Mouse (Mus musculus): ENCODE measurements around the gene Tmem39a. TPM values are rescaled to one million over a fixed set of nuclear protein-coding genes. Genes with fewer than 3 reads are reported as not detected.

The Tmem39a gene
- polyA plus RNA-seq, 1 experiment from 2014 or later = 83.2 TPM

DNA sequence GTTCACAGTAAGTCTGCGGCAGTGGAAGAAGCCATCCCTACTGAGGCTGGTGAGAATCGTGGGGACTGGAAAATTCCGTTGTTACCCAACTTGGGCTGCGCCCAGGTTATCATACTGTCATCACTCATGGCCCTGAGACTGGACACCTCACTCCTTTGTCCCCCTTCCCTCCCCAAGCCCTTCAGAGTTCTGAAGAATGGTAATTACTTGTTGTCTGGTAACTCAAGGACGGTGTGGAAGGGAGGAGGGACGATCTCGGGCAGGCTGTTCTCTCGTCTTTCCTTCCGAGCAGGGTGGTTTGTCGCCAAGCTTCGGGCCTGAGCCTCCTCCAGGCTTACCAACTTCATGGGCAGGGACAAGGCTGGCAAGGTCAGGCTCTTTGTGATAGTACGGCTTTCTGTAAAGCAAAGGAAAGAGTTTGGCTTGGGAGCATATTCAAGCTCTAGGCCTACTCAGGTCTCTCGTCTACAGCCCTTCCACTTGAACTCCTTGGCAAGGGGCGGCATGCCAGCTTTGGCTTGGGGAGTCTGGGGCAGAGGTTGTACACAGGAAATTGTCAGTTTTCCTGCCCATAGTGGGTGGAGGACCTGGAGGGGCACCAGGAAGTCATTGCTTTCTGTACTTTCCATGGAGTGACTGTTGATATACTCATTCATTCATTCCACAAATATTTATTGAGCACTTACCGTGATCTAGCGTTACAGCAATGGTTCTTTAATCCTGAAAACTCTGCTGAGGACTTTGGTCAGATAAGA is 62.4 kb downstream of the Tmem39a start:
- H3K36me3 ChIP-seq (ENCODE audit: control insufficient read depth, insufficient read depth, low read length) = no peaks in the 10 kb centered on the region
- H3K27ac ChIP-seq (ENCODE audit: low read length) = no peak overlapping the region
- no peak overlapping the region for H3K4me3 ChIP-seq (ENCODE audit: low read length)
- no peak overlapping the region for H3K4me2 ChIP-seq (ENCODE audit: low read depth, low read length)
- 86% methylated on average over 16 of the region's 16 CpGs for WGBS
- H3K27me3 ChIP-seq (replicated peaks; ENCODE audit: control insufficient read depth, insufficient read depth, low read length) = no peaks in the 10 kb centered on the region
- H3K9me3 ChIP-seq (ENCODE audit: control insufficient read depth, low read length) = no peaks in the 10 kb centered on the region
- no peak overlapping the region for H3K9ac ChIP-seq (ENCODE audit: low read depth, low read length)
- no peaks in the 10 kb centered on the region for H3K4me1 ChIP-seq (ENCODE audit: control insufficient read depth, insufficient read depth, low read length)
- no peak for ATAC-seq

DNA sequence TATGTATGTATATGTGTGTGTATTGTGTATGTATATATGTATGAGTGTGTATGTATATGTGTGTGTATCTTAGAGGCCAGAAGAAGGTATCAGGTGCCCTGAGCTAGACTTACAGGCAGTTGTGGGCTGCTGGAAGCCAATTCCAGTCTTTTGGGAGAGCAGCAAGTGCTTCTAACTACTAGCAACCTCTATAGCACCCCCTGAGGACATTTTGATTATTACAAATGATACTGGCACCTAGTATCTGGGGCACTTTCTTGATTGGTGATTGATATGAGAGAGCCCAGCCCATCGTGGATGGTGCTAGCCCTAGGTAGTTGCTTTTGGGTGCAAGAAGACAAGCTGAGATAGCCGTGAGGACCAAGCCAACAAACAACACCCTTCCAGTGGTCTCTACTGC is 63.8 kb downstream of the Tmem39a start:
- no peak for ATAC-seq

DNA sequence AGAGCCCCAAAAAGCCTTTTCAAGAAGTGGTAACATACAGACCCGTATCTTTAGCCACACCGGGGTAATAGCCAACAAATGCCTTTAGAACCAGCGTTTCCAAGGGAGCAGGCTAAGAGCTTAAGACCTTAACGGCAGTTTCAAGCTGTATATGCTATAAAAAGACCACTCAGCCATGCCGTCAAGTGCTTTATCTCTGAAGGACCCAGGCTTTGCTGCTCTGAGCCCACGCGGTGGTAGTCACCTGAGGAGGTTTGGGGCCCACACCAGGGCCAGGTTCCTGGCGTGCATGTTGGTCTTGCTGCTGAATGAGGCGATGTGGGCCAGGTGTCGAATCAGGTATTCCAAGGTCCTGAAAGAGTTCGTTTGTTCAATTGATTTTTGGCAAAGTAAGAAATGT is 65.8 kb downstream of the Tmem39a start:
- H3K27ac ChIP-seq (ENCODE audit: low read length) = no peak overlapping the region
- no peaks in the 10 kb centered on the region for H3K27me3 ChIP-seq (replicated peaks; ENCODE audit: control insufficient read depth, insufficient read depth, low read length)
- WGBS = 71% methylated on average over 11 of the region's 11 CpGs
- no peaks in the 10 kb centered on the region for H3K4me1 ChIP-seq (ENCODE audit: control insufficient read depth, insufficient read depth, low read length)
- H3K36me3 ChIP-seq (ENCODE audit: control insufficient read depth, insufficient read depth, low read length) = no peaks in the 10 kb centered on the region
- no peak overlapping the region for H3K4me2 ChIP-seq (ENCODE audit: low read depth, low read length)
- no peak overlapping the region for H3K9ac ChIP-seq (ENCODE audit: low read depth, low read length)
- no peak overlapping the region for H3K4me3 ChIP-seq (ENCODE audit: low read length)
- H3K9me3 ChIP-seq (ENCODE audit: control insufficient read depth, low read length) = no peaks in the 10 kb centered on the region
- ATAC-seq = no peak

More for the DNA sequence above, 63.8 kb downstream of the Tmem39a start:
- H3K4me2 ChIP-seq (ENCODE audit: low read depth, low read length) = no peak overlapping the region
- no peaks in the 10 kb centered on the region for H3K9me3 ChIP-seq (ENCODE audit: control insufficient read depth, low read length)
- no peak overlapping the region for H3K27ac ChIP-seq (ENCODE audit: low read length)
- no peaks in the 10 kb centered on the region for H3K36me3 ChIP-seq (ENCODE audit: control insufficient read depth, insufficient read depth, low read length)
- no peaks in the 10 kb centered on the region for H3K27me3 ChIP-seq (replicated peaks; ENCODE audit: control insufficient read depth, insufficient read depth, low read length)
- no peaks in the 10 kb centered on the region for H3K4me1 ChIP-seq (ENCODE audit: control insufficient read depth, insufficient read depth, low read length)
- no peak overlapping the region for H3K9ac ChIP-seq (ENCODE audit: low read depth, low read length)
- H3K4me3 ChIP-seq (ENCODE audit: low read length) = no peak overlapping the region
- WGBS = 73% methylated on average over 2 of the region's 2 CpGs

DNA sequence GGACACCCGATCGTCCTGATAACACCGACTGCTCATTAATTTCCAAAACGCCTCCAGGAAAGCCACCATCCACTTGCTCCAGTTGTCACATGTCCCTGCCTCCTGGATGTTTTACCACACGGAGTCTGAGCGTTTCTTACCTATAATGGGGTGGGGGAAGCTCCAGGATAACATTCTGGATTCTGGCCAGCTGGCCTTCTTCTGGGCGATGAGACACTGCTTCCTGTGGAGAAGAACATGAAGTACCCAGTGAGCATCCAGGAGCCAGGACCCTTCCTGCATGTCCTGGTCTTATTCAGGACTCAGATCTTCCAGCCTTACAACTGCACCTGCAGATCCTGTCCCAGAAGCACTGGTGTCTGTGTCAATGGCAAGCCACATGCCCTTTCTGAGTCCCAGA is 66.9 kb downstream of the Tmem39a start:
- 88% methylated on average over 7 of the region's 7 CpGs for WGBS
- Histone ChIP-seq H3K36me3 (ENCODE audit: control insufficient read depth, insufficient read depth, low read length) (no peaks in the 10 kb centered on the region), H3K4me1 (ENCODE audit: control insufficient read depth, insufficient read depth, low read length) (no peaks in the 10 kb centered on the region), H3K27ac (ENCODE audit: low read length) (no peak overlapping the region), H3K27me3 (replicated peaks; ENCODE audit: control insufficient read depth, insufficient read depth, low read length) (no peaks in the 10 kb centered on the region), H3K4me2 (ENCODE audit: low read depth, low read length) (no peak overlapping the region), H3K4me3 (ENCODE audit: low read length) (no peak overlapping the region), H3K9ac (ENCODE audit: low read depth, low read length) (no peak overlapping the region), H3K9me3 (ENCODE audit: control insufficient read depth, low read length) (no peaks in the 10 kb centered on the region)
- no peak for ATAC-seq

DNA sequence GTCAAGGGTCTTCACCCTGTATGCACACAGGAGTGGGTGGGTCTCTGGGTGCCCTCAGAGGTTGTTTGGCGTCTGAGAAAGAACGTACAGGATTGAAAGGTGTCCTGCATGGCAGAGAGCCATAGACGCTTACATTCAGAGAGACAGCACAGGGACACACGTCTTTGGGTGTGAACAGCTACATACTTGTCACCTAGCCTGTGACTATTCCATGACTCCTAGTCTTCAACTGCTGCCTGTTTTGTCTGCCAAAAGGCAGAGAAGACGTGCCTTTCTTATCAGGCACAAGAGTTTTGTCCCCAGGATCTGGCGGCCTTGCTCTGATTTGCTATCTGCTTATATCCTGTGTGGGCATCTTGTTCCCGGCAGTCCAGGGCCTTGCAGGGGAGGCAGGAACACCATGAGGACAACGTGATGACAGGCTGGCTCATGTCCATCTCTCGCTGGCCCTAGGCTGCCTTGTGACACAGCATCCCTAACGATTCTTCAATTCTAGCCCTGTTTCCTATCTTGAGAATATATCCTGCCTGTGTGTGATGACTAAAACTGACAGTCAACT is 67.4 kb downstream of the Tmem39a start:
- no peaks in the 10 kb centered on the region for H3K9me3 ChIP-seq (ENCODE audit: control insufficient read depth, low read length)
- no peak overlapping the region for H3K4me3 ChIP-seq (ENCODE audit: low read length)
- no peaks in the 10 kb centered on the region for H3K4me1 ChIP-seq (ENCODE audit: control insufficient read depth, insufficient read depth, low read length)
- 76% methylated on average over 10 of the region's 10 CpGs for WGBS
- H3K27ac ChIP-seq (ENCODE audit: low read length) = no peak overlapping the region
- no peak for ATAC-seq
- H3K4me2 ChIP-seq (ENCODE audit: low read depth, low read length) = no peak overlapping the region
- H3K36me3 ChIP-seq (ENCODE audit: control insufficient read depth, insufficient read depth, low read length) = no peaks in the 10 kb centered on the region
- no peak overlapping the region for H3K9ac ChIP-seq (ENCODE audit: low read depth, low read length)
- no peaks in the 10 kb centered on the region for H3K27me3 ChIP-seq (replicated peaks; ENCODE audit: control insufficient read depth, insufficient read depth, low read length)

DNA sequence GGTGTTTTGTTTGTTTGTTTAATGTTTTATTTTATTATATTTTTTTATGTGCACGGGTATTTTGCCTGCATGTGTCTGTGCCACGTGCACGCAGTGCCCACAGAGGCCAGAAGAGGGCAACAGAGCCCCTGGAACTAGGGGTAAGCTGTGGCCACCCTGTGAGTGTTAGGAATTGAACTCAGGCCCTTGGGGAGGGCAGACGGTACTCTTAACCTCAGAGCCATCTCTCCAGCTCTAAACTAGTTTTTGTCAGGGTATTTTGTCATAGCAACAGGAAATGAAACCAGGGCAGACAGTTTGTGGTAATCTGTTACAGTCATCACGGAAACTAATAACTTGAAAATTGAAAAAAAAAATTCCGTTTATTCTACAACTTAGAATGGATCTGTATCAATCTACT is 73.6 kb downstream of the Tmem39a start:
- Histone ChIP-seq H3K9me3 (ENCODE audit: control insufficient read depth, low read length) (no peaks in the 10 kb centered on the region), H3K4me2 (ENCODE audit: low read depth, low read length) (no peak overlapping the region), H3K27ac (ENCODE audit: low read length) (no peak overlapping the region), H3K27me3 (replicated peaks; ENCODE audit: control insufficient read depth, insufficient read depth, low read length) (no peaks in the 10 kb centered on the region), H3K4me1 (ENCODE audit: control insufficient read depth, insufficient read depth, low read length) (no peaks in the 10 kb centered on the region), H3K36me3 (ENCODE audit: control insufficient read depth, insufficient read depth, low read length) (no peaks in the 10 kb centered on the region), H3K9ac (ENCODE audit: low read depth, low read length) (no peak overlapping the region), H3K4me3 (ENCODE audit: low read length) (no peak overlapping the region)
- 63% methylated on average over 6 of the region's 6 CpGs for WGBS
- ATAC-seq = no peak

DNA sequence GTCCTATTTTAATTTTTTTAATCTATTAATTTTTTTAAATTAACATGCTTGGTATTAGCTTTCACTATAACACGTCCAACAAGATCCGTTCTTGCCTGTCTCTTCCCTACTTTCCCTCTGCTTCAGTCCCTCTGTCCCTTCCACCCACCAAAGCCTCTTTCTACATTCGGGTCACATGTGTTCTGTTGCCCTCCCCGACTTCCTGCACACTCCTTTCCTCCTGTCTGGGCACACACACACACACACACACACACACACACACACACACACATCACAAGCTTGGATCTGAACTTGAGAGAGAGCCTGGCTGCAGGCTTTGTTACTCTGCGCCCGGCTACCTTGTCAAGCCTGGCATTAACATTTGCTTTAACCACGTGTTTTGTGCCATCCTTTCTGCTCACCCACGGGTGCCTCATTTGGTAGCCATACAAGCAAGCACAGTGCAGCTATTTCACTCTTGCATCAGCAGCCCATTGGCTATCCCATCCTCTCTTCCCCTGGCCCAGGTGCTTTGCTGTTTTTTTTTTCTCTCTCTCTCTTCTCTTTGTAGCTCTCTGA is 77.4 kb downstream of the Tmem39a start:
- Histone ChIP-seq H3K9me3 (ENCODE audit: control insufficient read depth, low read length) (no peaks in the 10 kb centered on the region), H3K36me3 (ENCODE audit: control insufficient read depth, insufficient read depth, low read length) (no peaks in the 10 kb centered on the region), H3K27me3 (replicated peaks; ENCODE audit: control insufficient read depth, insufficient read depth, low read length) (no peaks in the 10 kb centered on the region), H3K27ac (ENCODE audit: low read length) (no peak overlapping the region), H3K9ac (ENCODE audit: low read depth, low read length) (no peak overlapping the region), H3K4me3 (ENCODE audit: low read length) (no peak overlapping the region), H3K4me2 (ENCODE audit: low read depth, low read length) (no peak overlapping the region), H3K4me1 (ENCODE audit: control insufficient read depth, insufficient read depth, low read length) (no peaks in the 10 kb centered on the region)
- WGBS = 77% methylated on average over 8 of the region's 8 CpGs
- no peak for ATAC-seq

DNA sequence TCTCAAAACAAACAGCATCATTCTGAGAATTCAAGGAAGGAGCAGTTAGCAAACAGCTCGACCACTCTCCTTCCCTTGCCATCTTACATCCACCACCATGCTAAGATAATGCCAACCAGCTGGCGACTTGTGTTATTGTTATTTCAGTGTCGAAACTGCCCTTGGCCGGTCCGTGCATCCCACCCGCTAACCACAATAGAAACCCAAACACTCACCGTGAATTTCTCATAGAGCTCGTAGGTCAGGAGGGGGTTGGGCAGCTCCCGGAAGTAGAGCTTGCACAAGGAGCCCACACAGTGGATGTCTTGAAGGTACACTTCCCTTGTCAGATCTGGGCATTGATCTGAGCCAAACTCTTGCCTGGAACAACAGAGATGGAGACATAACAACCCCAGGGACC is 78.2 kb downstream of the Tmem39a start:
- Histone ChIP-seq H3K9ac (ENCODE audit: low read depth, low read length) (no peak overlapping the region), H3K27ac (ENCODE audit: low read length) (no peak overlapping the region), H3K4me3 (ENCODE audit: low read length) (no peak overlapping the region), H3K4me1 (ENCODE audit: control insufficient read depth, insufficient read depth, low read length) (no peaks in the 10 kb centered on the region), H3K9me3 (ENCODE audit: control insufficient read depth, low read length) (no peaks in the 10 kb centered on the region), H3K36me3 (ENCODE audit: control insufficient read depth, insufficient read depth, low read length) (no peaks in the 10 kb centered on the region), H3K4me2 (ENCODE audit: low read depth, low read length) (no peak overlapping the region), H3K27me3 (replicated peaks; ENCODE audit: control insufficient read depth, insufficient read depth, low read length) (no peaks in the 10 kb centered on the region)
- WGBS = 73% methylated on average over 9 of the region's 9 CpGs
- ATAC-seq = no peak

DNA sequence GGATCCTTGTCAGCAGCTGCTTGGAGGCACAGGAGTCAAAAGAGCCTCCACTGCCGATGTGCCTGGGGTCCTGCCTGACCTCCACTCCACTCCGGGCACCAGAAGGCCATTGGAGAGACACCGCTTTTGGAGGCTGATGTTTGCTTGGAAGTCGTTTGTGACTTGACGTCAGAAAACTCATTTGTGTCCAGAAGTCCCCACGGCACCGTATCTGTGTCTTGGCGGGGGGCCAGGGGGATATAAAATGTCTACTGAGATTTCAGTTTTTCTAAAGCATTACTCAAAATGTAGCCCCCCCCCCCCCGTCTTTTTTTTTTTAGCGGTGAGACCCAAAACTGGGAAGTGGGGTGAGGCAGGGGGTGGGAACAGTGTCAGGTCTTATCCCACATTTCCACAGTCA is 78.6 kb downstream of the Tmem39a start:
- Histone ChIP-seq H3K4me1 (ENCODE audit: control insufficient read depth, insufficient read depth, low read length) (no peaks in the 10 kb centered on the region), H3K9me3 (ENCODE audit: control insufficient read depth, low read length) (no peaks in the 10 kb centered on the region), H3K9ac (ENCODE audit: low read depth, low read length) (no peak overlapping the region), H3K4me3 (ENCODE audit: low read length) (no peak overlapping the region), H3K27ac (ENCODE audit: low read length) (no peak overlapping the region), H3K4me2 (ENCODE audit: low read depth, low read length) (no peak overlapping the region), H3K36me3 (ENCODE audit: control insufficient read depth, insufficient read depth, low read length) (no peaks in the 10 kb centered on the region), H3K27me3 (replicated peaks; ENCODE audit: control insufficient read depth, insufficient read depth, low read length) (no peaks in the 10 kb centered on the region)
- 71% methylated on average over 9 of the region's 10 CpGs for WGBS
- no peak for ATAC-seq

Data from intestine, embryonic 16.5 days (tissue).